Mouse (Mus musculus) left cerebral cortex, adult 2 months (tissue): ENCODE data around the gene Dctpp1. TPM values are rescaled to one million over a fixed set of nuclear protein-coding genes. Genes with fewer than 3 reads are reported as not detected.

Source experiments
- DNase-seq, 2 experiments: peaks; one replicate each; pipeline ENCODE4 v3.0.0; 2021 to 2022; ENCODE audit warnings: low spot score in 2 of 2, mixed read lengths in 1 of 2; ENCODE audit errors: extremely low spot score in 1 of 2
- H3K27ac ChIP-seq: fragments of 200-600 bp; 2 replicates; pipeline ENCODE4 v1.8.1; 2022
- H3K4me3 ChIP-seq: fragments of 200-600 bp; 2 replicates; pipeline ENCODE4 v1.8.1; 2022
- CTCF ChIP-seq: fragments of 200-600 bp; IDR thresholded peaks from 2 replicates; pipeline ENCODE4 v1.8.1; 2022; ENCODE audit warnings: antibody characterized with exemption, mild to moderate bottlenecking, moderate library complexity
- intact Hi-C: fragments of 180-260 bp; cut with DNase I; formaldehyde crosslinking; loops from one replicate; pipeline ENCODE4 v1.15.1; 2025
- long read RNA-seq, 2 experiments: library from polyadenylated mRNA; stranded (forward); transcript quantifications; one replicate each; pipeline ENCODE4 v2.0.0; 2021; ENCODE audit warnings: borderline mapping rate in 2 of 2
- total RNA-seq, 2 experiments: library from RNA; stranded (reverse); gene quantifications; 2 replicates each; pipeline ENCODE4 v1.2.3; 2021

Dctpp1 gene
- total RNA-seq, result 10 to 100 TPM; 24.1 to 25.9 TPM
- long read RNA-seq, experiment 1, transcript Dctpp1-201 (3 exons, 676 nt), result major isoform, 13 of 14 reads
- long read RNA-seq, experiment 1, partial matches to known transcripts, result 0 of 14 reads
- long read RNA-seq, experiment 1, other reads (novel, unspliced or antisense), result 1 of 14 reads
- long read RNA-seq, experiment 2, transcript Dctpp1-201 (3 exons, 676 nt), result major isoform, 6 of 7 reads
- long read RNA-seq, experiment 2, partial matches to known transcripts, result 1 of 7 reads
- long read RNA-seq, experiment 2, other reads (novel, unspliced or antisense), result 0 of 7 reads

- Histone ChIP-seq H3K27ac (peak within 1 kb of the TSS; percentile 79), H3K4me3 (peak within 1 kb of the TSS; percentile 79)
- peak; percentile 85 for TF ChIP-seq CTCF
- intact Hi-C loops, result loop anchor here (5.0 kb wide), 1 partner anchor 217 kb away; the partner anchor contains the start of gene Fbrs
- peak; percentile 93 to 97 for DNase-seq
Measured at GRCm38 (mm10) chr7:127260309-127261111, at the start of gene Dctpp1. Dctpp1 (minus strand) TSS chr7:127260709.

- DNase-seq, result no peak
- Histone ChIP-seq H3K27ac (no peak overlapping the region), H3K4me3 (no peak overlapping the region)
- intact Hi-C loops, result loop anchor here (2.0 to 5.0 kb wide), 2 partner anchors 35 to 187 kb away; partner anchors contain the start of gene Zfp768
- TF ChIP-seq CTCF, result no peak
Measured at GRCm38 (mm10) chr7:127309951-127310350, 49.4 kb upstream of the Dctpp1 start.

- TF ChIP-seq CTCF, result peak; percentile 79
- DNase-seq, result peak; percentile 44 to 46
- intact Hi-C loops, result loop anchor here (2.0 to 5.0 kb wide), 2 partner anchors 36 to 188 kb away; partner anchors contain the start of gene Zfp768
Measured at GRCm38 (mm10) chr7:127308887-127309286, 48.4 kb upstream of the Dctpp1 start.

DNA sequence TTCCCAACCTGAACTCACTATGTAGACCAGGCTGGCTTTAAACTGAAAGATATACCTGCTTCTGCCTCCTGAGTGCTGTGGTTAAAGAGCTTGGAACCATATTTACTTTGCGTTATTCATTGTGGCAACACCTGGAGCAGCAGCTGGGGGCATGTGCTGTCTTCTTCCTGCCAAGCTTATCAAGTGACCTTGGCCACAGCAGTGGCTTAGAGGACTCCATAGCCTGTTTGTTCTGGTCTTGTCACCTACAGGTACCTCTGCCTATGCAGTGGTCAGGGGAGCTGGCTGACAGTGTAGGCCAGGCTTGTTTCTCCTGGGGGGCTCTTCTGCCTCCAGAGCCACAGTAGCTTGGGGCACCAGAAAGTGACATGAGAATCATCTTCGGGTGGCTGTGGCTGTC lies 47.9 kb upstream of the Dctpp1 start:
- no peak overlapping the region for H3K27ac ChIP-seq
- intact Hi-C loops, result loop anchor here (2.0 to 5.0 kb wide), 2 partner anchors 36 to 189 kb away; partner anchors contain the start of gene Zfp768
- no peak overlapping the region for H3K4me3 ChIP-seq
- DNase-seq, result no peak
- no peak for TF ChIP-seq CTCF

More at GRCm38 (mm10) chr7:127308887-127309286, 48.4 kb upstream of the Dctpp1 start:
- H3K27ac ChIP-seq, result no peak overlapping the region
- no peak overlapping the region for H3K4me3 ChIP-seq

DNA sequence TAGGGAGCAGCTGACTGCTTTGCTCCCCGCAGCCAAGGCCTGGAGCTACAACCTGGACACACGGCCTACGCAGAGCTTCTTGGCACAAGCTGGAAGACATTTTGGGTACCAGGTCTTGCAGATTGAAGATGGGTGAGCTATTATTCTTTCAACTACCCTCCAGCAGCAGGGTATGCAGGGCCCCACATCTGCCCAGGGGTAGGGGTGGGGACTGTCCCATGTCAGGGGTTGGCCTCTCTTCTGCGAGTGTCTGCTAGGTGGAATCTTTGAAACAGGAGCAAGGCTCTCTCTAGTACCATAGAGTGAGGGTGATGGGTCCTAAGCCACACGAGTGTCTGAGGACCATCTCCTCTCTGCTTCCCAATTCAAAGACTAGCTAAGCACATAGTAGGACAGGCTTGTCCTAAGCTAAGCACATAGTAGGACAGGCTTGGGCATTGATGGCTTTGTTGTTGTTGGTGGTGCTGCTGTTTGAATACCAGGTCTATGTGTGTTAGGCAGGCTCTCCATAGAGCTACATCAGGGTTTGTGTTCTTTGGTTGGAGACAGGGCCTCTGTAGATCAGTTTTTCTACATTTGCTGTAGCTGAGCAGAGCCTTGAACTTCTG lies 37.2 kb upstream of the Dctpp1 start:
- intact Hi-C loops, result no loop called here
- DNase-seq, result no peak
- no peak overlapping the region for H3K4me3 ChIP-seq
- no peak overlapping the region for H3K27ac ChIP-seq
- no peak for TF ChIP-seq CTCF

DNA sequence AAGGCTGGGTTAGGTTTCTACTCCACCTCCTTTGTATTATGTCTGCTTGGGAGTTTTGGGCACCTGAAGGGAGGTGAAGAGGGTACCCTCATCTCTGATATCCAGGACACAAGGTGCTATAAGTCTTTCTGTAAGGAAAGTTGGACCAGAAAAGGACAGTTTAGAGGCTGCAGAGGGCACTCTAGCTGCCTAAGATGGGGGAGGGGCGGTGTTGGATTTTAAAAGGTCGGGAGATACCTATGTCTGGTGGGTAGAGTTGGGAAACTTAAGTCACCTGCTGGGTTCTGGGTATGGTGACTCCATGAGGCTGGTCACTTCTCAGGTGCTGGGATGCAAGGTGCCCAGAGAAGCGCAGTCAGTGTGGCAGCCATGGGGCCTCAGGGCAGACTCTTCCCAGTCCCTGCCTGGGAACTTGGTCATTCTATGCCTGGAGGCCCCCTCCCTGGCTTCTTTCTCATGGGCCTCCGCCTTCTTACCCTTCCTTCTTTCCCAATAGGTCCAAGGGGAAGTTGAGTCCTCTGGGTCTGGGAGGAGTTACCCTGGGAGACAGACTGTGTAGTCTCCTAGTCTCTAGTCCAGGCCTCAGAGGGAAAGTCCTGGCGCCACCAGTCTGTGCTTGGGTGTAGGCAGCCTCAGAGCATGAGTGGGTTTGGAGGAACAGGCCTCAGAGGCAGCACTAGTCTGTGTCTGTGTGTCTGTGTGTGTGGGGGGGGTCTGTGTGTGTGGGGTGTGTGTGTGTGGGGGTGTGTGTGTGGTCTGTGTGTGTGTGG lies 36.5 kb upstream of the Dctpp1 start:
- Histone ChIP-seq H3K27ac (no peak overlapping the region), H3K4me3 (no peak overlapping the region)
- no peak for TF ChIP-seq CTCF
- DNase-seq, result no peak
- intact Hi-C loops, result no loop called here

- intact Hi-C loops, result no loop called here
- H3K27ac ChIP-seq, result no peak within 1 kb of the TSS
- no peak for TF ChIP-seq CTCF
- no peak within 1 kb of the TSS for H3K4me3 ChIP-seq
- no peak for DNase-seq
Measured at GRCm38 (mm10) chr7:127296098-127296497, 35.6 kb upstream of the Dctpp1 start, which contains the start of gene Itgal. Itgal (plus strand) TSS chr7:127296260.

- intact Hi-C loops, result no loop called here
- no peak for DNase-seq
- TF ChIP-seq CTCF, result no peak
- Histone ChIP-seq H3K4me3 (no peak overlapping the region), H3K27ac (no peak overlapping the region)
Measured at GRCm38 (mm10) chr7:127290142-127290541, 29.6 kb upstream of the Dctpp1 start.

GRCm38 (mm10) chr7:127289306-127289705 lies 28.8 kb upstream of the Dctpp1 start:
- H3K27ac ChIP-seq, result no peak overlapping the region
- no peak overlapping the region for H3K4me3 ChIP-seq
- intact Hi-C loops, result no loop called here
- no peak for DNase-seq
- no peak for TF ChIP-seq CTCF

GRCm38 (mm10) chr7:127287940-127288339 lies 27.4 kb upstream of the Dctpp1 start:
- DNase-seq, result no peak
- Histone ChIP-seq H3K4me3 (no peak overlapping the region), H3K27ac (no peak overlapping the region)
- TF ChIP-seq CTCF, result no peak
- intact Hi-C loops, result no loop called here

DNA sequence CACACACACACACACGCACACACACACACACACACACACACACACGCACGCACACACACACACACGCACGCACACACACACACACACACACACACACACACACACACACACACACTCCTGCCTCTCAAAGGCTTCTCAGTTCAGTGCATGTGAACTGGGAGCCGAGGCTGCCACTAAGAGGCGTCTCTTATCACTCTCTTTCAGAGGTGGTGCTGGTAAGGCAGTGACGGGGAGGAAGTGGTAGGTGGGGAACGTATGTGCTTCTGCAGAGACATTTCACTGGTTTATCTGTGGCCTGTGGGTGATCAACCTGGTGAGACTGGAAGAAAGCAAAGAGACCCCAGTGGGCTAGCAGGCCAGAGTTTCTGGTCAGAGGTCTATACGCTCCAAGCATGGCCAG lies 24.6 kb upstream of the Dctpp1 start:
- intact Hi-C loops, result no loop called here
- no peak for TF ChIP-seq CTCF
- no peak overlapping the region for H3K4me3 ChIP-seq
- no peak overlapping the region for H3K27ac ChIP-seq
- no peak for DNase-seq
